Mouse (Mus musculus) forebrain, embryonic 16.5 days (tissue): Measurements from ENCODE around the gene Sult2b1. TPM values are rescaled to one million over a fixed set of nuclear protein-coding genes. Genes with fewer than 3 reads are reported as not detected.
A peak's percentile ranks its signal among the peaks of the same experiment; 100 is the strongest.

ENCODE experiments used
- ATAC-seq: fragments of 200-750 bp; cut with Nextera tagmentation; 2 replicates; pipeline ENCODE4 v1.8.0; 2017; ENCODE audit warnings: mild to moderate bottlenecking, moderate library complexity
- H3K27ac ChIP-seq: fragments of 300-500 bp; sonication (generic); 2 replicates; pipeline ENCODE4 v1.5.1; 2014; ENCODE audit warnings: low read length, control low read depth
- H3K27me3 ChIP-seq: fragments of 300-500 bp; sonication (generic); replicated peaks from 2 replicates; pipeline ENCODE4 v1.6.1; 2014; ENCODE audit warnings: low read length; ENCODE audit not compliant: control insufficient read depth, insufficient read depth
- H3K36me3 ChIP-seq: fragments of 300-500 bp; sonication (generic); 2 replicates; pipeline ENCODE4 v1.6.1; 2014; ENCODE audit not compliant: control insufficient read depth, insufficient read depth
- H3K4me1 ChIP-seq: fragments of 300-500 bp; sonication (generic); replicated peaks from 2 replicates; pipeline ENCODE4 v1.6.1; 2014; ENCODE audit warnings: low read length; ENCODE audit not compliant: control insufficient read depth, insufficient read depth
- H3K4me2 ChIP-seq: fragments of 300-500 bp; sonication (generic); 2 replicates; pipeline ENCODE4 v1.6.1; 2014; ENCODE audit warnings: mild to moderate bottlenecking, low read length, control low read depth
- H3K4me3 ChIP-seq: fragments of 300-500 bp; sonication (generic); replicated peaks from 2 replicates; pipeline ENCODE4 v1.5.1; 2014; ENCODE audit warnings: mild to moderate bottlenecking, low read length, control low read depth
- H3K9ac ChIP-seq: fragments of 300-500 bp; sonication (generic); replicated peaks from 2 replicates; pipeline ENCODE4 v1.6.1; 2014; ENCODE audit warnings: low read depth, low read length, control low read depth
- H3K9me3 ChIP-seq: fragments of 300-500 bp; sonication (generic); 2 replicates; pipeline ENCODE4 v1.6.1; 2016; ENCODE audit warnings: low read length; ENCODE audit not compliant: control insufficient read depth
- WGBS: fragments of 180-500 bp; shearing (Covaris S2); extraction: QIAGEN DNeasy Blood & Tissue Kit; methylation state at CpG from one replicate; pipeline ENCODE4 v1.1.7; 2014; 5-methylcytosine and 5-hydroxymethylcytosine counted together
- polyA plus RNA-seq: library from polyadenylated mRNA; unstranded; fragments of >200 nt; fragmentation: Nextera tagmentation; extraction: Ambion mirVana; gene quantifications from 2 replicates; pipeline ENCODE4 v1.2.1, GENCODE M21; 2015

The Sult2b1 gene
- polyA plus RNA-seq, 1 experiment from 2014 or later: 7.1 TPM

DNA sequence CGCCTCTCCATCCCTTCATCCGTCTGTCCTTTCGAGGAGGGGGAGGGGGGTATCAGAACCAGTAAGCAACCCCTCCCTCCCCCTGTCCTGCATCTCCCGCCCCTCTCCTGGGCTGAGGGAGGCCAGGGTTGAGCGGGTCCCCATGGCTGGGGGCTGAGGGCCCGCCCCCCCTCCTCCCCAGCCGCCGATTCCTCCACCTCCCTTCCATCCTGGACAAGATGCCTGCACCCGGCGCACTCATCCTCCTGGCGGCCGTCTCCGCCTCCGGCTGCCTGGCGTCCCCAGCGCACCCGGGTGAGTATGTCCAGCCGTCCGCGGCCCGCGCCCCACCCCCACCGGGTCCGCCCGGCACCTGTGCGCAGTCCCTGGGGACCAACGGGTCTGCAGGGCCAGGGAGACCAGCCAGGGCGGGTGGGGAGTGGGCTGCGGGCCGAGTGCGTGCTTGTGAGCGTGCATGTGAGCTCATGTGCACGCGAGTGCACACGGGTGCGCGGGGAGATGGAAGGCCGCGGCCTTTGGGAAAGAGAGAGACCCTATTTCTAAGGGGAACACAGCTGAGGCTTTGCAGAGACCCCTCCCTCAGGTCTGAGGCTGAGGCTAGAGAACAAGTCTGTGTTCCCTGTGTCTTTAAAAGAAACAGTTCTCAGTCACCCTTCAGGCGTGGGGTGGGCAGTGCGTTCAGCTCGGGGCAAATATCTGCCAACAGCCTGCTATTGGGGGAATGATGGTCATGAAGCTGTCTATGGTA, 1.1 kb upstream of the Sult2b1 start:
- no peaks in the 10 kb centered on the region for H3K27me3 ChIP-seq
- peak overlapping the region; percentile 90 for H3K27ac ChIP-seq
- peak overlapping the region; percentile 93 for H3K4me2 ChIP-seq
- H3K9ac ChIP-seq: peak overlapping the region; percentile 92
- WGBS: under 1% methylated on average over 36 of the region's 42 CpGs
- H3K4me1 ChIP-seq: peaks cover 21% of the 10 kb centered on the region
- H3K36me3 ChIP-seq: peaks cover 26% of the 10 kb centered on the region
- H3K9me3 ChIP-seq: peaks cover 3% of the 10 kb centered on the region; the same call in 1 of the 2 replicates
- H3K4me3 ChIP-seq: peak overlapping the region; percentile 95
- peak; percentile 31 for ATAC-seq

DNA sequence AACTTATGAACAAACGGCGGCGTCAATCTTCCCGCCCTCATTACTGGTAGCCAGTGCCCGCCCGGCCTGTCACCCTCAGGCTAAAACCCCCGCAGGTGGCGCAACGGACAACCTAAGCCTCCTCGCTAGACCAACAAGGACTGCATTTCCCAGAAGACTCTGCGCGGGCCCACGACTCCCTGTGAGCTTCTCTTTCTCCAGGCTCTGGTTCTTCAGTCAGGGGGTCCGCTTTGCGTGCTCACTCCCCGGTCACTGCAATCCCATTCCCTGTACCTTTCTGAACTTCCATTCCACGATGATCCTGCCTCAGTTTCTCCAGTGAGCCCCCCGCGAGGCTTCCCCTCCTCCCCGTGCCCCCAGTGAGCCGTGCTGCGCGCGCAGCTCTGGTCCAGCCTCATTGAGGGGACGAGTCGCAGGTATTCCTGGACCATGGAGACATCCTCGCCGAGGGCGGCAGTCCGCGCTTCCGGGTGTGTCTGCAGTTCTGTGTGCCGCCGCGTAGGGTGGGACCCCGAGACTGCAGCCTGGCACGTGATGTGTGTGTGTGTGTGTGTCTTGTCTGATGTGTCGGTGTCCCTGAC, 868 bp downstream of the Sult2b1 start, which contains the start of gene Lmtk3:
Lmtk3 (plus strand) TSS at position 228 of the 581 bp plus-strand sequence.
- ATAC-seq: peak; percentile 54
- Histone ChIP-seq H3K4me2 (peak within 1 kb of the TSS; percentile 58), H3K27me3 (no peaks in the 10 kb centered on the region), H3K4me3 (peak within 1 kb of the TSS; percentile 95), H3K27ac (peak within 1 kb of the TSS; percentile 98), H3K9me3 (no peaks in the 10 kb centered on the region), H3K9ac (peak within 1 kb of the TSS; percentile 62), H3K36me3 (peaks cover 9% of the 10 kb centered on the region), H3K4me1 (peaks cover 29% of the 10 kb centered on the region)
- under 1% methylated on average over 38 of the region's 38 CpGs for WGBS

DNA sequence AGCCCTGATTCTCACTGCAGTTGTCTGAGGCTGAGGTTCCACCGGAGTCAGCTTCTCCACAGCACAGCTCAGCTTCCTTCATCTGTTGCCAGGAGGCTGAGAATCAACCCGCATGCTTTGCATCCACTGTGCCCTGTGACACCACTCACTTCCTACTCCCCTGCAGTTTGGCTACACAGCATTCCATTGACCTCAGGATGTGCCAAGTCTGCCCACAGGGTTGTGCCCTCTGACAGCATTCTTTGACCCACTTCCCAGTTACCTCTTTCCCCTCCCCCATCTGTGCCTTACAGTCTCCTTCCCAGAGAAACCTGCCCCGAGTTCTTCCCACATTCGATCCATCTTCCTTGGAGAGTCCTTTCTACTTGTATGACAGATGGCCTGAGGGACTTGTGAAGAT, 2.2 kb downstream of the Sult2b1 start:
- no peak overlapping the region for H3K9ac ChIP-seq
- 73% methylated on average over 4 of the region's 4 CpGs for WGBS

DNA sequence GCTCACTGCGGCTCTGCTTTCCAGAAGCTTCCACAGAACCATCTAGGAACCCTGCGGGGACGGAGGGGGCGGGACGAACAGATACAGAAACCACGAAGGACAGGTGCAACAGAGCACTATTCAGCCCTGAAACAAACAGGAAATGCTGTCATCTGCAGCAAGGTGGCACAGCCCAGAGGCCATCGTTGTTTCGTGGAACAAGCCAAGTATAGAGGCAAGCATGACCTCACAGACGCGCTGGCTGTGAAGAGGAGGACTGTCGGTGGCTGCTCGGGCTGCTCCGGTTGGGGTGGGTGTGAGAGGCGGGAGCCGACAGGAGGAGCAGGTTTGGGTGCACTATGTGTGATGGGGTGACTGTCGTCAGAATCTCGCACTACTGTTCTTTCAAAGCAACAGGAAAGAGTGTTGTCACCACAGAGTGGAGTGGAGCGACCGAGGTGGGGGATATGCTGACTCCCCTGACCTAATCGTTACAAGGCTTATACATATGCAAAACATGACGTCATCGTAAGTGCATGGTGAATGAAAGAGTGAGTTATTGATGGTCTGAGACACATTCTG, 5.3 kb downstream of the Sult2b1 start:
- Histone ChIP-seq H3K36me3 (no peaks in the 10 kb centered on the region), H3K27me3 (no peaks in the 10 kb centered on the region), H3K27ac (no peak overlapping the region), H3K9me3 (no peaks in the 10 kb centered on the region), H3K4me3 (no peak overlapping the region), H3K9ac (peak overlapping the region; percentile 2; the same call in 1 of the 2 replicates), H3K4me1 (peaks cover 11% of the 10 kb centered on the region), H3K4me2 (peak overlapping the region; percentile 41)
- no peak for ATAC-seq
- WGBS: 18% methylated on average over 22 of the region's 22 CpGs

More for the DNA sequence above, 2.2 kb downstream of the Sult2b1 start:
- no peak overlapping the region for H3K4me2 ChIP-seq
- no peak for ATAC-seq
- no peaks in the 10 kb centered on the region for H3K27me3 ChIP-seq
- no peak overlapping the region for H3K4me3 ChIP-seq
- H3K9me3 ChIP-seq: no peaks in the 10 kb centered on the region
- no peak overlapping the region for H3K27ac ChIP-seq
- H3K4me1 ChIP-seq: peaks cover 24% of the 10 kb centered on the region
- H3K36me3 ChIP-seq: no peaks in the 10 kb centered on the region; the same call in 1 of the 2 replicates

DNA sequence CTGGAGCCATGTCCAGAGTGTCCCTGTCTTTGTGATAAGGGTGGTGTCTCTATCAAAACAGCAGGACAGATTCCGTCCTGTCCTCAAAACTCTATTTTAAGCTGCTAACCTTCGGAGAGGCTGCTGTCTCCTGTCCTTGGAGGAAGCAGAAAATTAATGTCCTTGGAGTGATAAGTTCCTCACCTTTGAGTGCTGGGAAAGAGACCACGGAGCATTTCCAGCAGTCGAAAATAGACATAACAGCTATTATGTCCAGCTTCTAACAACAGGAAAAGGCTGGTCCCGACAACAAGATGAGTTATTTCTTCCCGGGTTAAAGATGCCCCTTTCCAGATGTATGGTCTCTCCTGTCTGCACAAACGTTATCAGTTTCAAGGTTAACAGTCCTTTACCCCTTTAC, 9.2 kb downstream of the Sult2b1 start:
- Histone ChIP-seq H3K4me3 (no peak overlapping the region), H3K9ac (no peak overlapping the region), H3K27me3 (no peaks in the 10 kb centered on the region), H3K27ac (no peak overlapping the region), H3K36me3 (no peaks in the 10 kb centered on the region), H3K4me1 (peaks cover 8% of the 10 kb centered on the region), H3K4me2 (no peak overlapping the region), H3K9me3 (no peaks in the 10 kb centered on the region)
- ATAC-seq: no peak
- WGBS: 88% methylated on average over 7 of the region's 7 CpGs

DNA sequence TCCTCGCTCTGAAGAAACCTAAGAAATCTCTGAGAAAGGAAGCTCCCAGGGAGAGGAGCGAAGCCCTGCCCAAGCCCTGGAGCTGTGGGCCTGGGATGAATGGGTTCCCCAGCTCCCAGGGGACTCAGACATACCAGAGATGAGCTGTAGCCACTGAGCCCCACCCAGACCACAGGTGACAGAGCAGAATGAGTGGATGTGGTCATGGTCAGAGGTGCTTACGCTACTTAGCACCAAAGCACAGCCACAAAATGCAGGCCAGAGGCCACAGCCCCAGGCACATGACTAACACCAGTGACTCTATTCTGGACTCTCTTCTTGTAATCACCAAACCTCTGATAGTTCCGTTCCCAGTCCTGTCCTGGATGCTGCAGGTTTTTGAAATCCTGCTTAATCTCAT, 13.4 kb downstream of the Sult2b1 start:
- Histone ChIP-seq H3K4me2 (no peak overlapping the region), H3K4me3 (no peak overlapping the region), H3K36me3 (no peaks in the 10 kb centered on the region), H3K4me1 (no peaks in the 10 kb centered on the region), H3K9me3 (no peaks in the 10 kb centered on the region), H3K27ac (no peak overlapping the region), H3K27me3 (no peaks in the 10 kb centered on the region), H3K9ac (no peak overlapping the region)
- ATAC-seq: no peak
- 65% methylated on average over 4 of the region's 4 CpGs for WGBS

DNA sequence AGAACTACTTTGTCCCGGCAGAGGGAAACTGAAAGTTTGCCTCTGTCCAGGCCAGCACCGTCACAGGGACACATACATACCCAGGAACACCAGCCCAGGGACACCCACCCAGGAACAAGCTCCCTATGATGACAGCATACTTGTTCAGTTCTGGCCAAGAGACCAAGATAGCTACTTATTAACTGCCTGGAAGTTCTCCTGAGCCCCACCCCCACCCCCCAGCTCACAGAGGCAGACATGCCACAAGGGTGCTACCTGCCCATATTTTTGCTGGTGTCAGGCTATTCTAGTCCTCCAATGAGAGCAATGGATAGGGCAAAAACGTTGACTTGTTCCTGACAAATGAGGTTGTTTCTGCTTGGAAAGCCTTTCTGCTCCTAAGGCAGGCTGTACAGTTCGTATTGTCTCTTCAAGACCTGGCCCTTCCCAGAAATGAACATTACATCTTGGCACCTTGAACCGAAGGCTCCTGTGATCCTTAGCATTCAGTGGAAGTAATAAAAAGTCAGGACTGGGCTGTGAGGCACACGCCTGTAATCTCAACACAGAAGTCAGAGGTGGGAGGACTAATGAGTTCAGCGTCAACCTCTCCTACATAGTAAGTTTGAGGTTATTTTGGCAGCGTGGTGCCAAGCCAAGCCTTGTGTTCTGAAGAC, 13.9 kb downstream of the Sult2b1 start:
- no peak for ATAC-seq

DNA sequence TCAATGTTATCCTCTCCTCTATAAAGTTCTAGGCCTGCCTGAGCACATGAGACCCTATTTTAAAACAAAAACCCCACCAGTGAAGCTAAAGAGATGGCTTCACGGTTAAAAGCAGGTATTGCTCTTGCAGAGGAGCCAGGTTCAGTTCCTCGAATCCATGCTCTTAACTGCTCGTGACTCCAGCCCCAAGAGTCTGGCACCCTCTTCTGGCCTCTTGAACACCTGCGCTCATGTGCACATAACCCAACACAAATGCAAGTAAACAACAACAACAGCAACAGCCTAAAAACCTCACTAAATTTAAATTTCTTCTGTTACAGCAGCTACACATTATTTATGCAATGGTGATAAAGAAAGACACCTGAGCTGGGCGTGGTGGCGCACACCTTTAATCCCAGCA, 17.0 kb downstream of the Sult2b1 start:
- no peaks in the 10 kb centered on the region for H3K4me1 ChIP-seq
- 95% methylated on average over 6 of the region's 6 CpGs for WGBS
- H3K36me3 ChIP-seq: no peaks in the 10 kb centered on the region
- H3K9me3 ChIP-seq: no peaks in the 10 kb centered on the region
- no peak overlapping the region for H3K4me2 ChIP-seq
- no peak for ATAC-seq
- no peaks in the 10 kb centered on the region for H3K27me3 ChIP-seq
- H3K9ac ChIP-seq: no peak overlapping the region
- H3K4me3 ChIP-seq: no peak overlapping the region
- H3K27ac ChIP-seq: no peak overlapping the region

More for the DNA sequence above, 13.9 kb downstream of the Sult2b1 start:
- Histone ChIP-seq H3K9me3 (no peaks in the 10 kb centered on the region), H3K27me3 (no peaks in the 10 kb centered on the region), H3K9ac (no peak overlapping the region), H3K4me1 (no peaks in the 10 kb centered on the region), H3K27ac (no peak overlapping the region), H3K4me3 (no peak overlapping the region), H3K36me3 (no peaks in the 10 kb centered on the region), H3K4me2 (no peak overlapping the region)
- 79% methylated on average over 8 of the region's 8 CpGs for WGBS

DNA sequence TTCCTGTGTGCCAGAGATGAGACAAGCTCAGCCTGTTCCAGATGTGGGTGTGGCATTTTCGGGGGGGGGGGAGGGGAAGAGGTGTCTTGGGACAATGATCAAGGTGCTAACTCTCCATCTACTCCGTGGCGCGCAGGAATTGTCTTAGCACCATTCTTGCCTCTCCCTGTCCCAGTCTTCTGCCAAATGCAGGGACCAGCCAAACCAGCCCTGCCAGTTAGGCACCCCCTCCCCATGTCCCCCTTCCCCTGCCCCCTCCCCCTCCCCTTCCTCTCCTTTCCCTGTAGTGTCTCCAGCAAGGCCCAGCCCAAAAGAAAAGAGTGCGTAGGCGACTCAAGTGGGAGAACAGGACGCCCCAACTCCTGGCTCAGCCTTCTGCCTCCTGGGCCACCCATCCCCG, 17.7 kb downstream of the Sult2b1 start:
- Histone ChIP-seq H3K4me3 (no peak overlapping the region), H3K9ac (no peak overlapping the region), H3K4me2 (no peak overlapping the region), H3K27ac (no peak overlapping the region), H3K36me3 (no peaks in the 10 kb centered on the region), H3K27me3 (no peaks in the 10 kb centered on the region), H3K9me3 (no peaks in the 10 kb centered on the region), H3K4me1 (no peaks in the 10 kb centered on the region)
- ATAC-seq: no peak
- WGBS: 64% methylated on average over 8 of the region's 8 CpGs
